Mouse (Mus musculus) testis, adult 2 months (tissue): ENCODE measurements at regions not wholly inside any gene's neighbourhood (a gene's known extent, or its start where the extent isn't known, plus 50 kb on each side); places are given as distances from the start of the nearest gene placed in this dataset.

Experiments
- H3K27ac ChIP-seq: fragments of 200-500 bp; 2 replicates; pipeline ENCODE4 v1.5.1; 2012; ENCODE audit warnings: low read depth, low read length; ENCODE audit not compliant: control insufficient read depth, insufficient read depth
- H3K27me3 ChIP-seq: fragments of 200-500 bp; 2 replicates; pipeline ENCODE4 v1.6.1; 2012; ENCODE audit warnings: mild to moderate bottlenecking, low read length, moderate library complexity; ENCODE audit not compliant: control insufficient read depth, insufficient read depth
- H3K36me3 ChIP-seq: fragments of 200-500 bp; 2 replicates; pipeline ENCODE4 v1.6.1; 2012; ENCODE audit warnings: mild to moderate bottlenecking, low read length; ENCODE audit not compliant: control insufficient read depth, insufficient read depth
- H3K4me1 ChIP-seq: fragments of 200-500 bp; 2 replicates; pipeline ENCODE4 v1.6.1; 2012; ENCODE audit warnings: low read length; ENCODE audit not compliant: control insufficient read depth, insufficient read depth
- H3K4me3 ChIP-seq: fragments of 200-500 bp; 2 replicates; pipeline ENCODE4 v1.5.1; 2012; ENCODE audit warnings: low read depth, mild to moderate bottlenecking, low read length, moderate library complexity, mixed read lengths; ENCODE audit not compliant: control insufficient read depth
- CTCF ChIP-seq: fragments of 200-500 bp; IDR thresholded peaks from 2 replicates; pipeline ENCODE4 v1.5.1; 2012; ENCODE audit warnings: low read depth, mild to moderate bottlenecking, inconsistent platforms, low read length, moderate library complexity; ENCODE audit not compliant: control insufficient read depth, insufficient read depth, insufficient replicate concordance
- POLR2A ChIP-seq: fragments of 200-500 bp; IDR thresholded peaks from 2 replicates; pipeline ENCODE4 v1.6.1; 2012; ENCODE audit warnings: low read depth, mild to moderate bottlenecking, inconsistent platforms, low read length, moderate library complexity; ENCODE audit not compliant: control insufficient read depth

- H3K36me3 ChIP-seq, result no peaks in the 10 kb centered on the region
- H3K4me1 ChIP-seq, result no peaks in the 10 kb centered on the region
- TF ChIP-seq CTCF (no peak), POLR2A (no peak)
- H3K27ac ChIP-seq, result no peak overlapping the region
- no peaks in the 10 kb centered on the region for H3K27me3 ChIP-seq
- H3K4me3 ChIP-seq, result no peak overlapping the region
Observed at GRCm38 (mm10) chr19:28778386-28778785, 56.5 kb upstream of the Slc1a1 start.

GRCm38 (mm10) chr19:28781971-28782370 is 52.9 kb upstream of the Slc1a1 start:
- H3K27ac ChIP-seq, result no peak overlapping the region
- no peaks in the 10 kb centered on the region for H3K36me3 ChIP-seq
- no peaks in the 10 kb centered on the region for H3K27me3 ChIP-seq
- no peak for TF ChIP-seq POLR2A
- TF ChIP-seq CTCF, result no peak
- no peaks in the 10 kb centered on the region for H3K4me1 ChIP-seq
- H3K4me3 ChIP-seq, result no peak overlapping the region
